32 mouse cellular contexts compared by ENCODE assay signal in genomic region chr7:43343191-43343590, GRCm38 (mm10). TPM values are rescaled to one million over a fixed set of nuclear protein-coding genes. Genes with fewer than 3 reads are reported as not detected.
DNase-seq lines count a peak whose midpoint lies in the region; TF ChIP-seq lines count a peak whose summit lies in the region.
"Had no signal": no experiment of that assay in that cellular context is flagged by ENCODE, and none has a peak within 500 bp of the region (broad histone marks: within the 10 kb centered on the region; RNA-seq: fewer than 3 reads in every experiment).

No protein-coding gene starts in this region.

- peak; percentile 76 to 86 for TF ChIP-seq EP300 in MEL (IDR thresholded peaks at IDR 0.05; ENCODE audit: low read depth in 1 of 2, low read length in 2 of 2)

- no peak for TF ChIP-seq CTCF in MEL (IDR thresholded peaks at IDR 0.05 in 2 of 3, conservative IDR thresholded peaks at IDR 0.05 in 1 of 3; ENCODE audit: control insufficient read depth in 1 of 3, insufficient read depth in 1 of 3, low read depth in 2 of 3, low read length in 3 of 3, poor library complexity in 1 of 3, severe bottlenecking in 1 of 3)

- H3K9me3 ChIP-seq in heart, embryonic 10.5 days = no peaks in the 10 kb centered on the region
- H3K9me3 ChIP-seq in MEL (replicated peaks; ENCODE audit: insufficient read depth, low read length) = no peaks in the 10 kb centered on the region
- H3K9me3 ChIP-seq in megakaryocyte, embryonic 14.5 days = no peaks in the 10 kb centered on the region
- H3K9me3 ChIP-seq: embryonic facial prominence, embryonic 13.5 days; forebrain, embryonic 12.5 days; heart, embryonic 12.5 days; hindbrain, embryonic 13.5 days; limb, embryonic 13.5 days; liver, embryonic 12.5 days; neural tube, embryonic 12.5 days had no signal

- H3K4me1 ChIP-seq in heart, embryonic 10.5 days = no peaks in the 10 kb centered on the region
- H3K4me1 ChIP-seq in MEL (ENCODE audit: control insufficient read depth in 1 of 2, insufficient read depth in 2 of 2, low read length in 2 of 2) = peaks cover 10 to 24% of the 10 kb centered on the region in 2 experiments
- H3K4me1 ChIP-seq in megakaryocyte, embryonic 14.5 days = peaks cover 51% of the 10 kb centered on the region
- H3K4me1 ChIP-seq: embryonic facial prominence, embryonic 13.5 days; forebrain, embryonic 12.5 days; heart, embryonic 12.5 days; hindbrain, embryonic 13.5 days; limb, embryonic 13.5 days; liver, embryonic 12.5 days; neural tube, embryonic 12.5 days had no signal

- peak overlapping the region; percentile 42 for H3K9ac ChIP-seq in MEL (ENCODE audit: control insufficient read depth, low read depth, low read length, poor library complexity, severe bottlenecking)
- H3K9ac ChIP-seq: embryonic facial prominence, embryonic 13.5 days; forebrain, embryonic 12.5 days; heart, embryonic 12.5 days; hindbrain, embryonic 13.5 days; limb, embryonic 13.5 days; liver, embryonic 12.5 days; lung, embryonic 14.5 days; neural tube, embryonic 12.5 days had no signal

- H3K27me3 ChIP-seq in heart, embryonic 10.5 days (ENCODE audit: insufficient read depth, poor library complexity, severe bottlenecking) = no peaks in the 10 kb centered on the region
- H3K27me3 ChIP-seq in MEL (ENCODE audit: control insufficient read depth in 1 of 2, insufficient read depth in 2 of 2, low read length in 2 of 2) = no peaks in the 10 kb centered on the region
- H3K27me3 ChIP-seq in megakaryocyte, embryonic 14.5 days (replicated peaks) = no peaks in the 10 kb centered on the region
- H3K27me3 ChIP-seq: embryonic facial prominence, embryonic 13.5 days; forebrain, embryonic 12.5 days; heart, embryonic 12.5 days; hindbrain, embryonic 13.5 days; limb, embryonic 13.5 days; liver, embryonic 12.5 days; neural tube, embryonic 12.5 days had no signal

- no peak overlapping the region for H3K27ac ChIP-seq in heart, embryonic 10.5 days
- peak overlapping the region; percentile 70 for H3K27ac ChIP-seq in MEL (ENCODE audit: control insufficient read depth, low read depth, low read length)
- H3K27ac ChIP-seq: embryonic facial prominence, embryonic 13.5 days; forebrain, embryonic 12.5 days; gastrocnemius, adult 2 months; hindbrain, embryonic 13.5 days; limb, embryonic 13.5 days; liver, embryonic 12.5 days; neural tube, embryonic 12.5 days had no signal

- WGBS in heart, embryonic 10.5 days = 59% methylated on average over 5 of the region's 5 CpGs

- TF ChIP-seq RAD21 in MEL (IDR thresholded peaks at IDR 0.05; ENCODE audit: low read depth, low read length) = no peak

- H3K36me3 ChIP-seq in heart, embryonic 10.5 days = no peaks in the 10 kb centered on the region
- peaks cover 0 to 14% of the 10 kb centered on the region in 2 experiments; a peak in 2 of 4 replicates for H3K36me3 ChIP-seq in MEL (ENCODE audit: control insufficient read depth in 1 of 2, insufficient read depth in 2 of 2, low read length in 2 of 2)
- no peaks in the 10 kb centered on the region for H3K36me3 ChIP-seq in megakaryocyte, embryonic 14.5 days (replicated peaks; ENCODE audit: low read length)
- H3K36me3 ChIP-seq: embryonic facial prominence, embryonic 13.5 days; forebrain, embryonic 12.5 days; heart, embryonic 12.5 days; hindbrain, embryonic 13.5 days; limb, embryonic 13.5 days; liver, embryonic 12.5 days; neural tube, embryonic 12.5 days had no signal

- H3K79me2 ChIP-seq in MEL (ENCODE audit: control insufficient read depth, insufficient read depth, low read length, poor library complexity) = no peaks in the 10 kb centered on the region

- TF ChIP-seq POLR2A in MEL (IDR thresholded peaks at IDR 0.05; ENCODE audit: control insufficient read depth in 1 of 2, insufficient read depth in 1 of 2, low read depth in 1 of 2, low read length in 2 of 2, poor library complexity in 1 of 2) = no peak

- no peak overlapping the region for H3K4me3 ChIP-seq in heart, embryonic 10.5 days
- peak overlapping the region in 1 of 2 experiments; percentile 20; a peak in 2 of 4 replicates for H3K4me3 ChIP-seq in MEL (ENCODE audit: control insufficient read depth in 1 of 2, insufficient read depth in 1 of 2, low read depth in 2 of 2, low read length in 2 of 2)
- peak overlapping the region; percentile 60 for H3K4me3 ChIP-seq in megakaryocyte, embryonic 14.5 days (replicated peaks)
- H3K4me3 ChIP-seq: embryonic facial prominence, embryonic 13.5 days; erythroblast, embryonic 14.5 days; forebrain, embryonic 12.5 days; gastrocnemius, adult 2 months; heart, embryonic 12.5 days; hindbrain, embryonic 13.5 days; limb, embryonic 13.5 days; liver, embryonic 12.5 days; neural tube, embryonic 12.5 days had no signal

- DNase-seq in heart, adult 11 months = peak; percentile 78
- no peak for DNase-seq in heart, embryonic 10.5 days (ENCODE audit: low spot score)
- peak; percentile 53 for DNase-seq in 416B (ENCODE audit: low read depth)
- peak; percentile 82 for DNase-seq in MEL (ENCODE audit: low read depth, low spot score)
- no peak for DNase-seq in gastrocnemius, adult 18-20 months (ENCODE audit: low spot score)
- DNase-seq in gastrocnemius, postnatal 4 days (ENCODE audit: low spot score in 2 of 2) = no peak
- no peak for DNase-seq in cerebellum, adult 8-10 months
- DNase-seq: cerebellum, adult 11 months; cerebellum, postnatal 14 days; embryo, embryonic 11 days; gastrocnemius, adult 2 months; heart, postnatal 10 days; kidney, adult 2 months; kidney, postnatal 25 days; lung, embryonic 14.5 days; midbrain, embryonic 14.5 days; retina, postnatal 1 day; right cerebral cortex, postnatal 25 days; spleen, adult 18-20 months; thymus, postnatal 14 days had no signal

TF ChIP-seq in MEL, 35 proteins besides CTCF, POLR2A, EP300 and RAD21 (continues in another document):
- no peak for TF ChIP-seq MYB (IDR thresholded peaks at IDR 0.05; ENCODE audit: low read depth, low read length)
- no peak for TF ChIP-seq TBP (IDR thresholded peaks at IDR 0.05; ENCODE audit: low read depth, low read length)
- TF ChIP-seq CHD1 (IDR thresholded peaks at IDR 0.05; ENCODE audit: low read depth, low read length) = no peak
- no peak for TF ChIP-seq ZKSCAN1 (IDR thresholded peaks at IDR 0.05; ENCODE audit: low read depth, low read length)
- TF ChIP-seq NRF1 (IDR thresholded peaks at IDR 0.05; ENCODE audit: insufficient read depth, low read depth, low read length, poor library complexity, severe bottlenecking) = no peak
- no peak for TF ChIP-seq GABPA (IDR thresholded peaks at IDR 0.05; ENCODE audit: low read depth, low read length)
- peak; percentile 57; the same call in 1 of the 2 replicates for TF ChIP-seq BHLHE40 (IDR thresholded peaks at IDR 0.05; ENCODE audit: borderline replicate concordance, low read depth, low read length)
- TF ChIP-seq POLR2AphosphoS5 (IDR thresholded peaks at IDR 0.05; ENCODE audit: borderline replicate concordance, low read depth, low read length) = no peak
- TF ChIP-seq USF2 (IDR thresholded peaks at IDR 0.05; ENCODE audit: borderline replicate concordance in 1 of 2, insufficient read depth in 1 of 2, low read depth in 1 of 2, low read length in 2 of 2) = no peak
- TF ChIP-seq SMC3 (IDR thresholded peaks at IDR 0.05; ENCODE audit: low read depth, low read length) = no peak
- TF ChIP-seq USF1 (IDR thresholded peaks at IDR 0.05; ENCODE audit: low read depth, low read length) = peak; percentile 71
- TF ChIP-seq HCFC1 (IDR thresholded peaks at IDR 0.05; ENCODE audit: low read depth, low read length) = no peak
- no peak for TF ChIP-seq NELFE (IDR thresholded peaks at IDR 0.05; ENCODE audit: low read depth, low read length)
- no peak for TF ChIP-seq MEF2A (IDR thresholded peaks at IDR 0.05; ENCODE audit: extremely low read depth, insufficient replicate concordance, low read depth, low read length, poor library complexity, severe bottlenecking)
- TF ChIP-seq JUND (IDR thresholded peaks at IDR 0.05; ENCODE audit: low read depth, low read length) = no peak
- TF ChIP-seq MAX (IDR thresholded peaks at IDR 0.05; ENCODE audit: low read length) = no peak
- no peak for TF ChIP-seq ZMIZ1 (IDR thresholded peaks at IDR 0.05; ENCODE audit: low read depth, low read length)
- TF ChIP-seq MXI1 (IDR thresholded peaks at IDR 0.05; ENCODE audit: low read depth, low read length) = no peak
- TF ChIP-seq MYC (IDR thresholded peaks at IDR 0.05; ENCODE audit: low read depth, low read length) = no peak
- TF ChIP-seq UBTF (IDR thresholded peaks at IDR 0.05; ENCODE audit: borderline replicate concordance, insufficient read depth, low read depth, low read length) = no peak
- TF ChIP-seq E2F4 (IDR thresholded peaks at IDR 0.05; ENCODE audit: borderline replicate concordance, low read depth, low read length) = no peak
- TF ChIP-seq TAL1 (IDR thresholded peaks at IDR 0.05; ENCODE audit: low read length) = peak; percentile 84
- TF ChIP-seq ZNF384 (IDR thresholded peaks at IDR 0.05; ENCODE audit: low read depth, low read length) = no peak
- peak; percentile 62 for TF ChIP-seq TCF12 (IDR thresholded peaks at IDR 0.05; ENCODE audit: low read depth, low read length)
- no peak for TF ChIP-seq POLR2AphosphoS2 (IDR thresholded peaks at IDR 0.05; ENCODE audit: low read length)
- no peak for TF ChIP-seq ZC3H11A (IDR thresholded peaks at IDR 0.05; ENCODE audit: low read depth, low read length)
- TF ChIP-seq KAT2A (conservative IDR thresholded peaks at IDR 0.05; ENCODE audit: low read depth, low read length) = no peak
- TF ChIP-seq GATA1 (IDR thresholded peaks at IDR 0.05; ENCODE audit: low read depth, low read length) = peak; percentile 56; the same call in 1 of the 2 replicates

RNA-seq across cellular contexts. Expression of gene Siglecf, which starts 8.0 kb away (rescaled TPM):
- polyA plus RNA-seq in heart, embryonic 10.5 days (2016; fragmentation: Nextera tagmentation; extraction: Ambion mirVana) = 0.09 and 0.51 TPM in 2 replicates
- total RNA-seq in MEL (2012; rRNA removed) = 22.6 and 22.7 TPM in 2 replicates
- polyA plus RNA-seq in MEL (2012; ENCODE audit: insufficient read depth in 1 of 2, insufficient read length in 2 of 2, low read depth in 1 of 2, low replicate concordance in 2 of 2, missing spikeins in 1 of 2) = 10 to 100 TPM in 1 of 2 experiments, not detected in 1; 26.7 TPM
- polyA plus RNA-seq in megakaryocyte, embryonic 14.5 days (2012; ENCODE audit: insufficient read depth, low replicate concordance) = 1.5 and 2.7 TPM in 2 replicates
- total RNA-seq in gastrocnemius, adult 18-20 months (2021) = not detected
- under 1 TPM; 0.10 to 0.17 TPM for total RNA-seq in gastrocnemius, postnatal 4 days (2021)
- total RNA-seq: gastrocnemius, adult 2 months; heart, postnatal 10 days had no signal
- polyA plus RNA-seq: CD4-positive, CD25-positive, alpha-beta regulatory T cell, adult 4 months; erythroblast, embryonic 14.5 days; inflammation-experienced regulatory T-cells, adult 6 months; stomach, embryonic 14.5 days had no signal

RNA-seq across cellular contexts. Expression of gene Zfp715, which starts 30.1 kb away (rescaled TPM):
- polyA plus RNA-seq in heart, embryonic 10.5 days (2016; fragmentation: Nextera tagmentation; extraction: Ambion mirVana) = 9.1 and 9.5 TPM in 2 replicates
- total RNA-seq in MEL (2012; rRNA removed) = 10.5 and 11.7 TPM in 2 replicates
- 1 to 10 TPM in 1 of 2 experiments, not detected in 1; 8.3 TPM for polyA plus RNA-seq in MEL (2012; ENCODE audit: insufficient read depth in 1 of 2, insufficient read length in 2 of 2, low read depth in 1 of 2, low replicate concordance in 2 of 2, missing spikeins in 1 of 2)
- polyA plus RNA-seq in megakaryocyte, embryonic 14.5 days (2012; ENCODE audit: insufficient read depth, low replicate concordance) = 3.7 TPM in 1 of 2 replicates, not detected in the other
- 1 to 10 TPM; 6.9 to 7.6 TPM for total RNA-seq in gastrocnemius, adult 18-20 months (2021)
- total RNA-seq in gastrocnemius, postnatal 4 days (2021) = 10 to 100 TPM; 20.0 to 21.5 TPM

Comparison
In these comparisons a context has a peak if more than half of its experiments do, and no peak if none do; other contexts are left out.
1. DNase-seq: peak in heart, adult 11 months (single experiment), 416B (single experiment) and MEL (single experiment); none in heart, embryonic 10.5 days (single experiment), gastrocnemius, adult 18-20 months (single experiment), gastrocnemius, postnatal 4 days (0 of 2) and cerebellum, adult 8-10 months (single experiment).
2. RNA of gene Siglecf, which starts 8.0 kb away (total RNA-seq): 22.6 to 22.7 TPM in MEL; 0.10 to 0.17 TPM in gastrocnemius, postnatal 4 days and not detected in gastrocnemius, adult 18-20 months; every median in the first group is over 10 times any median in the second.